Mouse (Mus musculus) left cerebral cortex, postnatal 25 days (tissue): ENCODE measurements at regions not wholly inside any gene's neighbourhood (a gene's known extent, or its start where the extent isn't known, plus 50 kb on each side); places are given as distances from the start of the nearest gene placed in this dataset.

Experiments
- DNase-seq, 2 experiments: peaks; one replicate each; pipeline ENCODE4 v3.0.0; 2022; ENCODE audit warnings: low spot score in 2 of 2, mixed read lengths in 1 of 2
- intact Hi-C: fragments of 180-260 bp; cut with DNase I; formaldehyde crosslinking; loops from one replicate; pipeline ENCODE4 v1.15.1; 2025

GRCm38 (mm10) chr13:103391396-103391795 lies 57.1 kb upstream of the Mast4 start:
- DNase-seq = no peak
- intact Hi-C loops = no loop called here

GRCm38 (mm10) chr13:103390991-103391390 lies 56.7 kb upstream of the Mast4 start:
- intact Hi-C loops = no loop called here
- no peak for DNase-seq

- intact Hi-C loops = no loop called here
- no peak for DNase-seq
These were observed 52.7 kb upstream of the Mast4 start for GRCm38 (mm10) chr13:103386948-103387347.
